Mouse (Mus musculus) ES-E14 (cell line): Measurements from ENCODE around the gene Fndc3a. TPM values are rescaled to one million over a fixed set of nuclear protein-coding genes. Genes with fewer than 3 reads are reported as not detected.

ENCODE experiments used
- DNase-seq: peaks from one replicate; pipeline ENCODE4 v3.0.0-alpha.2; 2013; ENCODE audit warnings: low read depth, low spot score
- H3K27ac ChIP-seq: 2 replicates; pipeline ENCODE4 v1.5.1; 2012; ENCODE audit warnings: low read depth, mild to moderate bottlenecking, low read length, moderate library complexity, mixed read lengths; ENCODE audit not compliant: poor library complexity, insufficient read depth, severe bottlenecking
- H3K36me3 ChIP-seq: 2 replicates; pipeline ENCODE4 v1.6.1; 2012; ENCODE audit warnings: mild to moderate bottlenecking, low read length, moderate library complexity, mixed read lengths; ENCODE audit not compliant: control insufficient read depth, poor library complexity, insufficient read depth, severe bottlenecking
- H3K4me1 ChIP-seq, 2 experiments: fragments of 150-350 bp in 1 of 2; sonication (generic) in 1 of 2; 2 replicates each; pipeline ENCODE4 v1.6.1; 2012; ENCODE audit warnings: low read length in 2 of 2, mild to moderate bottlenecking in 1 of 2, mixed read lengths in 1 of 2; ENCODE audit not compliant: control insufficient read depth in 2 of 2, insufficient read depth in 2 of 2, poor library complexity in 1 of 2
- H3K4me3 ChIP-seq, 2 experiments: fragments of 150-350 bp in 1 of 2; sonication (generic) in 1 of 2; 2 replicates each; pipeline ENCODE4 v1.5.1; 2012; ENCODE audit warnings: low read length in 2 of 2, low read depth in 1 of 2, mild to moderate bottlenecking in 1 of 2, mixed read lengths in 1 of 2; ENCODE audit not compliant: insufficient read depth in 1 of 2, poor library complexity in 1 of 2, severe bottlenecking in 1 of 2
- H3K9ac ChIP-seq: 2 replicates; pipeline ENCODE4 v1.6.1; 2012; ENCODE audit warnings: low read depth, mild to moderate bottlenecking, low read length, mixed read lengths; ENCODE audit not compliant: poor library complexity, insufficient read depth, severe bottlenecking
- H3K9me3 ChIP-seq: fragments of 150-350 bp; sonication (generic); 2 replicates; pipeline ENCODE4 v1.6.1; 2012; ENCODE audit warnings: low read depth, mild to moderate bottlenecking, low read length; ENCODE audit not compliant: control insufficient read depth, insufficient read depth
- CHD2 ChIP-seq: IDR thresholded peaks from 2 replicates; pipeline ENCODE4 v1.6.1; 2014; ENCODE audit warnings: mild to moderate bottlenecking, low read depth, low read length, inconsistent platforms
- HCFC1 ChIP-seq: IDR thresholded peaks from 2 replicates; pipeline ENCODE4 v1.6.1; 2012; ENCODE audit warnings: low read length, inconsistent platforms, borderline replicate concordance; ENCODE audit not compliant: insufficient read depth
- MAFK ChIP-seq: IDR thresholded peaks from 2 replicates; pipeline ENCODE4 v1.6.1; 2014; ENCODE audit warnings: mild to moderate bottlenecking, low read depth, low read length, inconsistent platforms; ENCODE audit not compliant: insufficient read depth
- ZC3H11A ChIP-seq: IDR thresholded peaks from 2 replicates; pipeline ENCODE4 v1.6.1; 2012; ENCODE audit warnings: low read depth, mild to moderate bottlenecking, inconsistent platforms, low read length, borderline replicate concordance
- ZNF384 ChIP-seq: IDR thresholded peaks from 2 replicates; pipeline ENCODE4 v1.6.1; 2012; ENCODE audit warnings: low read depth, low read length, inconsistent platforms
- in situ Hi-C, 2 experiments: fragments of 600-800 bp; cut with MboI; formaldehyde crosslinking; loops; one replicate each; pipeline ENCODE4 v1.15.1; 2025; ENCODE audit warnings: low sequenced_read_pairs in 2 of 2, inconsistent platforms in 1 of 2; ENCODE audit not compliant: unreplicated experiment in 2 of 2
- total RNA-seq: library from RNA; depleted of rRNA; stranded (reverse); fragments of 300-350 nt; gene quantifications from 2 replicates; pipeline ENCODE4 v1.2.3, GENCODE M21; 2012

Fndc3a gene
- total RNA-seq, 1 experiment = 14.4 TPM

- H3K36me3 ChIP-seq = no peaks in the 10 kb centered on the region
- no peaks in the 10 kb centered on the region for H3K9me3 ChIP-seq
- in situ Hi-C loops = no loop called here
- no peak for DNase-seq
- H3K4me1 ChIP-seq = no peaks in the 10 kb centered on the region
- no peak overlapping the region for H3K9ac ChIP-seq
- TF ChIP-seq ZNF384 = no peak
- no peak for TF ChIP-seq MAFK
- TF ChIP-seq HCFC1 = no peak
- no peak for TF ChIP-seq CHD2
- TF ChIP-seq ZC3H11A = no peak
- no peak overlapping the region for H3K4me3 ChIP-seq
- H3K27ac ChIP-seq = no peak overlapping the region
Measured at GRCm38 (mm10) chr14:72741667-72742066, 31.9 kb upstream of the Fndc3a start.

GRCm38 (mm10) chr14:72740336-72740735 lies 30.5 kb upstream of the Fndc3a start:
- Histone ChIP-seq H3K36me3 (no peaks in the 10 kb centered on the region), H3K27ac (no peak overlapping the region), H3K4me3 (no peak overlapping the region), H3K4me1 (no peaks in the 10 kb centered on the region), H3K9me3 (no peaks in the 10 kb centered on the region), H3K9ac (no peak overlapping the region)
- in situ Hi-C loops = no loop called here
- TF ChIP-seq ZC3H11A (no peak), HCFC1 (no peak), ZNF384 (no peak), CHD2 (no peak), MAFK (no peak)
- no peak for DNase-seq

- Histone ChIP-seq H3K4me1 (no peaks in the 10 kb centered on the region), H3K4me3 (no peak overlapping the region), H3K27ac (no peak overlapping the region), H3K9ac (no peak overlapping the region), H3K9me3 (no peaks in the 10 kb centered on the region), H3K36me3 (no peaks in the 10 kb centered on the region)
- in situ Hi-C loops = no loop called here
- TF ChIP-seq MAFK (no peak), ZC3H11A (no peak), CHD2 (no peak), ZNF384 (no peak)
- no peak for DNase-seq
Measured at GRCm38 (mm10) chr14:72739484-72740208, 29.8 kb upstream of the Fndc3a start.

- Histone ChIP-seq H3K9me3 (no peaks in the 10 kb centered on the region), H3K4me1 (no peaks in the 10 kb centered on the region), H3K27ac (no peak overlapping the region), H3K4me3 (no peak overlapping the region), H3K36me3 (no peaks in the 10 kb centered on the region), H3K9ac (no peak overlapping the region)
- TF ChIP-seq CHD2 = no peak
- TF ChIP-seq ZC3H11A = no peak
- no peak for TF ChIP-seq HCFC1
- TF ChIP-seq ZNF384 = no peak
- no peak for TF ChIP-seq MAFK
- in situ Hi-C loops = no loop called here
- DNase-seq = no peak
Measured at GRCm38 (mm10) chr14:72738776-72739175, 29.0 kb upstream of the Fndc3a start.

- H3K9me3 ChIP-seq = no peaks in the 10 kb centered on the region
- no peak overlapping the region for H3K9ac ChIP-seq
- H3K36me3 ChIP-seq = no peaks in the 10 kb centered on the region
- H3K4me1 ChIP-seq = no peaks in the 10 kb centered on the region
- no peak for DNase-seq
- in situ Hi-C loops = no loop called here
- TF ChIP-seq CHD2 (no peak), HCFC1 (no peak), MAFK (no peak)
- no peak overlapping the region for H3K27ac ChIP-seq
- H3K4me3 ChIP-seq = no peak overlapping the region
Measured at GRCm38 (mm10) chr14:72738217-72738616, 28.4 kb upstream of the Fndc3a start.
